Mouse (Mus musculus): ENCODE results near the gene Hepacam2.

- TF ChIP-seq CTCF (IDR thresholded peaks at IDR 0.05; ENCODE audit: control insufficient read depth, insufficient read depth, insufficient read length) (no peak), MAX (IDR thresholded peaks at IDR 0.05) (no peak)
Measured at GRCm38 (mm10) chr6:3463026-3463425, 35.1 kb downstream of the Hepacam2 start.

All from C2C12 (cell line).